Mouse (Mus musculus) heart, embryonic 14.5 days (tissue): ENCODE results near the gene Wbp11. TPM values are rescaled to one million over a fixed set of nuclear protein-coding genes. Genes with fewer than 3 reads are reported as not detected.

Experiments
- ATAC-seq: fragments of 200-750 bp; cut with Nextera tagmentation; 2 replicates; pipeline ENCODE4 v1.8.0; 2017; ENCODE audit warnings: low read depth, moderate TSS enrichment; ENCODE audit not compliant: insufficient number of reproducible peaks, insufficient read depth, low FRiP score
- H3K27ac ChIP-seq, 2 experiments: fragments of 200-500 bp in 1 of 2; fragments of 300-500 bp in 1 of 2; sonication (generic) in 1 of 2; replicated peaks in 1 of 2; 2 replicates each; pipeline ENCODE4 v1.5.1; 2012 to 2014; ENCODE audit warnings: low read depth in 2 of 2, low read length in 2 of 2, control low read depth in 1 of 2, mild to moderate bottlenecking in 1 of 2, mixed read lengths in 1 of 2; ENCODE audit not compliant: control insufficient read depth in 1 of 2, insufficient read depth in 1 of 2
- H3K27me3 ChIP-seq: fragments of 300-500 bp; sonication (generic); 2 replicates; pipeline ENCODE4 v1.6.1; 2014; ENCODE audit warnings: mild to moderate bottlenecking, low read length, control low read depth; ENCODE audit not compliant: control insufficient read depth, insufficient read depth
- H3K36me3 ChIP-seq: fragments of 300-500 bp; sonication (generic); 2 replicates; pipeline ENCODE4 v1.6.1; 2014; ENCODE audit warnings: mild to moderate bottlenecking, control low read depth, low read length, mixed read lengths; ENCODE audit not compliant: control insufficient read depth, insufficient read depth
- H3K4me1 ChIP-seq, 2 experiments: fragments of 200-500 bp in 1 of 2; fragments of 300-500 bp in 1 of 2; sonication (generic) in 1 of 2; 2 replicates each; pipeline ENCODE4 v1.6.1; 2012 to 2014; ENCODE audit warnings: low read length in 2 of 2, control low read depth in 1 of 2, mixed read lengths in 1 of 2; ENCODE audit not compliant: control insufficient read depth in 2 of 2, insufficient read depth in 2 of 2
- H3K4me2 ChIP-seq: fragments of 300-500 bp; sonication (generic); 2 replicates; pipeline ENCODE4 v1.6.1; 2014; ENCODE audit warnings: mild to moderate bottlenecking, low read length
- H3K4me3 ChIP-seq, 2 experiments: fragments of 200-500 bp in 1 of 2; fragments of 300-500 bp in 1 of 2; sonication (generic) in 1 of 2; 2 replicates each; pipeline ENCODE4 v1.5.1; 2012 to 2014; ENCODE audit warnings: low read length in 2 of 2, mild to moderate bottlenecking in 2 of 2, control low read depth in 1 of 2, low read depth in 1 of 2, moderate library complexity in 1 of 2; ENCODE audit not compliant: control insufficient read depth in 1 of 2, insufficient read depth in 1 of 2
- H3K9ac ChIP-seq: fragments of 300-500 bp; sonication (generic); 2 replicates; pipeline ENCODE4 v1.6.1; 2014; ENCODE audit warnings: mild to moderate bottlenecking, low read length
- H3K9me3 ChIP-seq: fragments of 300-500 bp; sonication (generic); 2 replicates; pipeline ENCODE4 v1.6.1; 2016; ENCODE audit warnings: low read length, control low read depth; ENCODE audit not compliant: control insufficient read depth
- WGBS: fragments of 180-500 bp; shearing (Covaris S2); extraction: QIAGEN DNeasy Blood & Tissue Kit; methylation state at CpG from one replicate; pipeline ENCODE4 v1.1.7; 2014; 5-methylcytosine and 5-hydroxymethylcytosine counted together
- polyA plus RNA-seq: library from polyadenylated mRNA; unstranded; fragments of >200 nt; fragmentation: Nextera tagmentation; extraction: Ambion mirVana; gene quantifications from 2 replicates; pipeline ENCODE4 v1.2.1, GENCODE M21; 2014

Wbp11 gene
- polyA plus RNA-seq = 67.7 and 69.5 TPM in 2 replicates

DNA sequence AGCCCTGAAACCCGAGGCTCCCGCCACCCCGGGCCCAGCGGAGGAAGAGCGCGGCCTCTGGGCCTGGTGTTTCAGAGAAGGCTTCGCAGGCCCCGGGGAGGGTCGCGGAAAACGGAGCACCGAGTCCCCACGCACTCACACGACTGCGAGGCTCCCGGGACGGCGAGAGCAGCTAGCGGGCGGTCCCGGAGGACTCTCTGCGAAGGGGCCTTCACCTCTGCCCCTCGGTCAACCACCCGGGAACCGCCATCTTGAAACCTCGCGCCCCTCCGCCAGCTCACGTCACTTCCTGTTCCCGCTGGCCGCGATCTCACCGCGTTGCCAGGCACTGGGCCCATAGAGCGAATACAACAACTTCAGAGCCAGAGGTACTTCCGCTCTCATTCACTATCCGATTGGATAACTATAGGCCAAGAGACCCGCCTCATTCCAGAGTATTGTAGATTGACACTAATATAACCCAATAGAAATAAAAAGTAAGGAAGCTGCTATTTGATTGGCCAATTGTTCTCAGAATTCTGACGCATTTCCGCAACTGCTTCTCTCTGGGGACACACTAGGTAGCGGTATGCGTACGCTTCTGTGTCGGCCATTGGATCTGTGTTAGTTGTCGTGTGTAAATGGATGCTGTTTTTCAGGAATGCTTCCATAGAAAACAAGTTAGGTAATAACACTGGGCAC is at the start of gene Wbp11:
TSS of gene Wbp11 (minus strand) at position 353 of the 681 bp plus-strand sequence.
- peak within 1 kb of the TSS; percentile 90 for H3K4me2 ChIP-seq
- peak within 1 kb of the TSS; percentile 99 for H3K9ac ChIP-seq
- H3K9me3 ChIP-seq = no peaks in the 10 kb centered on the region
- H3K4me3 ChIP-seq = peak within 1 kb of the TSS; percentile 72 to 97
- H3K36me3 ChIP-seq = peaks cover 26% of the 10 kb centered on the region
- H3K27ac ChIP-seq = peak within 1 kb of the TSS; percentile 77 to 79
- ATAC-seq = peak; percentile 100
- WGBS = under 1% methylated on average over 45 of the region's 45 CpGs
- no peaks in the 10 kb centered on the region for H3K27me3 ChIP-seq
- peaks cover 0 to 9% of the 10 kb centered on the region in 2 experiments; a peak in 2 of 4 replicates for H3K4me1 ChIP-seq

- H3K9me3 ChIP-seq = no peaks in the 10 kb centered on the region
- peak within 1 kb of the TSS; percentile 67 for H3K9ac ChIP-seq
- no peaks in the 10 kb centered on the region for H3K27me3 ChIP-seq
- peak; percentile 72 for ATAC-seq
- peak within 1 kb of the TSS; percentile 37 to 51 for H3K4me3 ChIP-seq
- 19% methylated on average over 9 of the region's 9 CpGs for WGBS
- H3K27ac ChIP-seq = peak within 1 kb of the TSS; percentile 66 to 68
- H3K4me1 ChIP-seq = peaks cover 9 to 17% of the 10 kb centered on the region in 2 experiments
- H3K36me3 ChIP-seq = peaks cover 7% of the 10 kb centered on the region; the same call in 1 of the 2 replicates
- peak within 1 kb of the TSS; percentile 58 for H3K4me2 ChIP-seq
These were observed 47.6 kb upstream of the Wbp11 start, which contains the start of gene Mgp for GRCm38 (mm10) chr6:136875670-136876069. Gene Mgp (minus strand): TSS chr6:136875823.

GRCm38 (mm10) chr6:136874599-136874998 is 46.6 kb upstream of the Wbp11 start:
- Histone ChIP-seq H3K36me3 (peaks cover 7% of the 10 kb centered on the region; the same call in 1 of the 2 replicates), H3K27ac (peak overlapping the region; percentile 66 to 68), H3K4me2 (peak overlapping the region; percentile 58), H3K4me1 (peaks cover 9 to 17% of the 10 kb centered on the region in 2 experiments), H3K9me3 (no peaks in the 10 kb centered on the region), H3K9ac (peak overlapping the region; percentile 67), H3K27me3 (no peaks in the 10 kb centered on the region), H3K4me3 (peak overlapping the region; percentile 37 to 51)
- no peak for ATAC-seq
- 15% methylated on average over 8 of the region's 8 CpGs for WGBS

DNA sequence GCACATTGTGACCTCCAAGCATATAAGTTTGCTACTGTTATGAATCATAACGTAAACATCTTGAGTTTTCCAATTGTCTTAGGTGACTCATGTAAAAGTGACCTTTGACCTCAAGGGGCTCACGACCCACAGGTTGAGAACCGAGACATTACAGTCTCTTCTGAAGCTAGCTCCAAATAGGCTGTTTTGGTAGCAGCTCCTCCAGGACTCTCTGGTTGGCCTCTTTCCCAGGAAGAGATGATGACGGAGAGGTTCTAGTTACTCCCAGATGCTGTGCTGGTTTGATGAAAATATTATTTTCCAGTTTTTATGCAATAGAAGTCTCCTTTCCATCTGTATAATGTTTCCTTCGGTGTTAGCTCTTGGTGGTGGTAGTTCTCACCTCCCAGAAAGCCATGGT is 40.9 kb upstream of the Wbp11 start:
- peaks cover 7% of the 10 kb centered on the region; the same call in 1 of the 2 replicates for H3K36me3 ChIP-seq
- H3K27me3 ChIP-seq = no peaks in the 10 kb centered on the region
- no peaks in the 10 kb centered on the region for H3K9me3 ChIP-seq
- ATAC-seq = no peak
- no peak overlapping the region for H3K27ac ChIP-seq
- no peak overlapping the region for H3K4me3 ChIP-seq
- H3K4me2 ChIP-seq = no peak overlapping the region
- WGBS = 75% methylated on average over 5 of the region's 5 CpGs
- H3K9ac ChIP-seq = no peak overlapping the region
- peaks cover 0 to 3% of the 10 kb centered on the region in 2 experiments; a peak in 2 of 4 replicates for H3K4me1 ChIP-seq

GRCm38 (mm10) chr6:136866150-136866549 is 38.1 kb upstream of the Wbp11 start:
- Histone ChIP-seq H3K4me2 (no peak overlapping the region), H3K9ac (no peak overlapping the region), H3K27ac (no peak overlapping the region), H3K27me3 (no peaks in the 10 kb centered on the region), H3K4me3 (no peak overlapping the region), H3K36me3 (no peaks in the 10 kb centered on the region), H3K9me3 (no peaks in the 10 kb centered on the region), H3K4me1 (no peaks in the 10 kb centered on the region; a peak in 1 of 4 replicates)
- ATAC-seq = no peak
- 86% methylated on average over 4 of the region's 4 CpGs for WGBS

GRCm38 (mm10) chr6:136865360-136865759 is 37.3 kb upstream of the Wbp11 start:
- Histone ChIP-seq H3K36me3 (no peaks in the 10 kb centered on the region), H3K4me1 (peaks cover 0 to 5% of the 10 kb centered on the region in 2 experiments; a peak in 3 of 4 replicates), H3K9ac (no peak overlapping the region), H3K4me2 (no peak overlapping the region), H3K4me3 (no peak overlapping the region), H3K9me3 (no peaks in the 10 kb centered on the region), H3K27ac (no peak overlapping the region), H3K27me3 (no peaks in the 10 kb centered on the region)
- WGBS = 76% methylated on average over 5 of the region's 5 CpGs
- no peak for ATAC-seq

DNA sequence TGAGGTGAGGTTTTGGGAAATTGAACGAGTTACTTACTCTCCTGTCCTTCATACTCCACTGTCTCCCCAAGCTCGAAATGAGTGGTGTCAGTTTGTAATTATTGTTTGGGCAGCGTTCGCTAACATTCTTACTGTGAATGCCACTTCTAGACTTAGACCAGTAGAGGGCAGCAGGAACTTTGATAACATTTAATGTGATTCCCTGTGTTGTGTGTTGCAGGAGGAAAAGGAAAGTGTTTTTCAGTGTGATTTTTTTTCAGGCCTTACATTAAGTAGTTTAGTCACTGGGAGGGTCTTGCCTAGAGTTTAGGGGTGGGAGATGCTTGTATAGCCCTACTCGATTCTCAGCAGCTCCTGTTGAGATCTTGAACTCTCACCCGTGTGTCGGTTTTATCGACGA is 33.0 kb upstream of the Wbp11 start:
- no peak for ATAC-seq
- 0 out of 2 replicates have a peak overlapping the region, but pooled peaks have one; percentile 34 for H3K4me2 ChIP-seq

More for the DNA sequence above, 33.0 kb upstream of the Wbp11 start:
- H3K9ac ChIP-seq = peak overlapping the region; percentile 42
- H3K36me3 ChIP-seq = no peaks in the 10 kb centered on the region
- H3K4me1 ChIP-seq = peaks cover 22 to 42% of the 10 kb centered on the region in 2 experiments
- H3K27ac ChIP-seq = peak overlapping the region; percentile 12 to 43; a peak in 2 of 4 replicates
- no peak overlapping the region for H3K4me3 ChIP-seq
- WGBS = 34% methylated on average over 9 of the region's 9 CpGs
- no peaks in the 10 kb centered on the region for H3K27me3 ChIP-seq
- H3K9me3 ChIP-seq = no peaks in the 10 kb centered on the region
